Mouse (Mus musculus) left cerebral cortex, adult 2 months (tissue): ENCODE data around the gene Gm14408. TPM values are rescaled to one million over a fixed set of nuclear protein-coding genes. Genes with fewer than 3 reads are reported as not detected.
"Not testable (repeated sequence)": the region's sequence is repeated elsewhere in the genome, so short reads cannot be mapped to it uniquely, and the experiment has no call there.

ENCODE experiments used
- DNase-seq, 2 experiments: peaks; one replicate each; pipeline ENCODE4 v3.0.0; 2021 to 2022; ENCODE audit warnings: low spot score in 2 of 2, mixed read lengths in 1 of 2; ENCODE audit errors: extremely low spot score in 1 of 2
- H3K27ac ChIP-seq: fragments of 200-600 bp; 2 replicates; pipeline ENCODE4 v1.8.1; 2022
- H3K4me3 ChIP-seq: fragments of 200-600 bp; 2 replicates; pipeline ENCODE4 v1.8.1; 2022
- intact Hi-C: fragments of 180-260 bp; cut with DNase I; formaldehyde crosslinking; loops from one replicate; pipeline ENCODE4 v1.15.1; 2025
- long read RNA-seq, 2 experiments: library from polyadenylated mRNA; stranded (forward); transcript quantifications; one replicate each; pipeline ENCODE4 v2.0.0; 2021; ENCODE audit warnings: borderline mapping rate in 2 of 2
- total RNA-seq, 2 experiments: library from RNA; stranded (reverse); gene quantifications; 2 replicates each; pipeline ENCODE4 v1.2.3; 2021

Gm14408 gene
- total RNA-seq, result not detected
- long read RNA-seq, experiment 1, result 0 reads
- long read RNA-seq, experiment 2, result 0 reads

DNA sequence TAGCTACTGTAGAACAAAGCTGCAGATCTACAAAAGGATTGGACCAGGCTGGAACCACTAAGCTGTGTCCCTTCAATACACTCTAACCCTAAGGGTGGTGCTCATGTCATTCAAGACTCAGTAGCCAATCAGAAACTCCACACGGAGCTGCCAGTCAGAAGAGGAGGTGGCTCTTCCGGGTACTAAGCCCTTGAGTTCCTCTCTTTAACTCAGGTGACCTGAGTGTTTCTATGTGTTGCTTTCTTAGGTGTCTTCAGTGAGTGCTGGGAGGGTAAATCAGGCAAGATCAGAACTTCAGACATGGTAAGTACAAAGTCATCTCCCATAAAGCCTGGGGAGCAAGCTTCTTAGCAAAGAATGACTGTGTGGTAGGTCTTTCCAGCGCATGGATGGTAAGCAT is at the start of gene Gm14408:
TSS of gene Gm14408 (plus strand) at position 301 of the 400 bp plus-strand sequence.
- intact Hi-C loops, DNase-seq, H3K27ac ChIP-seq, H3K4me3 ChIP-seq: not testable (repeated sequence)

DNA sequence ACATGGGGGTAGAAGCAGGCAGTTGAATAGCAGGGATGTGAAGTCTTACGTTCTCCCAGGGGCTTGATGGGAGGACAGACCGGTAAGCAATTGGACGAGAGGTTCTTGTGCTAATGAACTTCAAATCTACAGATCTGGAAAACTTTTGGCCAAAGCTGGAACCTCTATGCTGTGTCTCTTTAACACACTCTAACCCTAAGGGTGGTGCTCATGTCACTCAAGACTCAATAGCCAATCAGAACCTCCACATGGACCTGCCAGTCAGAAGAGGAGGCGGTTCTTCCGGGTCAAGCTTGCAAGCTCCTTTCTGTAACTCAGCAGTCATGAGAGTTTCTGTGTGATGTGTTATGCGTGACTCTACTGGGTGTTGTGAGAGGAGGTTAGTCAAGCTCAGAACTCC is 32.6 kb upstream of the Gm14408 start, which contains the start of gene Gm14295:
TSS of gene Gm14295 (plus strand) at position 301 of the 400 bp plus-strand sequence.
- H3K27ac ChIP-seq, intact Hi-C loops, DNase-seq: not testable (repeated sequence)
- H3K4me3 ChIP-seq, result peak within 1 kb of the TSS; percentile 22; the same call in 1 of the 2 replicates

DNA sequence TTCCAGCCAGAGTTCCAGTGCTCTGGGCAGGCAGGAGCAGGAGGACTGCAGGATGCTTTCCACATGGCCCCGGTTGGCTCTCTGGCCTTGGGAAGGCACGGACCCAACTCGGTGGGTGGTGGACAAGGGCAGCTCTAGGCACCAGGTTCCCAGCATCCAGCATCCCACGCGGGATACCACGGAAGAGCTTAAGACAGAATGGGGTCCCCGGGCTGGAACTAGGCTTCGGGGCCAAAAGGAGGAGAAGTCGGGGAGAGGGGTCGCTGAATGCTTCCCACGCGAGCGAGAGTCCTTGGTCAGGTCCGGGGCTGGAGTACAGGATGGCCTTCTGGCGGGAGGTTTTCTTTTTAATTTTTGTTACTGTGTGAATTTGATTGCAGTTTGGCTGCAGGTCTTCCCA is 32.2 kb upstream of the Gm14408 start:
- DNase-seq, H3K27ac ChIP-seq, intact Hi-C loops: not testable (repeated sequence)
- peak overlapping the region; percentile 22; the same call in 1 of the 2 replicates for H3K4me3 ChIP-seq

Other genes starting within 250 kb of the Gm14408 start
- gene Gm14308, start 194.8 kb upstream of the Gm14408 start, total RNA-seq, result 10 to 100 TPM in 1 of 2 experiments, 1 to 10 TPM in 1; 6.2 to 13.7 TPM
- 10 to 100 TPM; 12.8 to 13.5 TPM for gene Zfp973, start 160.6 kb upstream of the Gm14408 start, total RNA-seq
- 10 to 100 TPM; 25.7 to 29.5 TPM for gene Gm14305, start 122.8 kb upstream of the Gm14408 start, total RNA-seq
- gene Gm14295, start 32.5 kb upstream of the Gm14408 start, total RNA-seq, result 10 to 100 TPM; 13.4 to 20.1 TPM
- gene Gm14296, start 96.7 kb downstream of the Gm14408 start, total RNA-seq, result 10 to 100 TPM; 16.6 to 18.4 TPM
- 10 to 100 TPM; 53.5 to 63.2 TPM for gene Gm14419, start 169.8 kb downstream of the Gm14408 start, total RNA-seq
- gene Gm14401, start 243.2 kb downstream of the Gm14408 start, total RNA-seq, result 1 to 10 TPM; 1.3 to 1.4 TPM